Mouse (Mus musculus) embryonic facial prominence, embryonic 14.5 days (tissue): Measurements from ENCODE around the gene Man1b1. TPM values are rescaled to one million over a fixed set of nuclear protein-coding genes. Genes with fewer than 3 reads are reported as not detected.

Source experiments
- ATAC-seq: fragments of 200-750 bp; cut with Nextera tagmentation; 2 replicates; pipeline ENCODE4 v1.8.0; 2017; ENCODE audit warnings: low read depth, moderate number of reproducible peaks, moderate TSS enrichment
- DNase-seq: peaks from one replicate; pipeline ENCODE4 v3.0.0-alpha.2; 2015; ENCODE audit warnings: low spot score
- H3K27ac ChIP-seq: fragments of 300-500 bp; sonication (generic); replicated peaks from 2 replicates; pipeline ENCODE4 v1.5.1; 2014; ENCODE audit warnings: low read depth, mild to moderate bottlenecking, low read length, moderate library complexity
- H3K27me3 ChIP-seq: fragments of 300-500 bp; sonication (generic); replicated peaks from 2 replicates; pipeline ENCODE4 v1.6.1; 2014; ENCODE audit warnings: low read length; ENCODE audit not compliant: control insufficient read depth, insufficient read depth
- H3K36me3 ChIP-seq: fragments of 300-500 bp; sonication (generic); 2 replicates; pipeline ENCODE4 v1.6.1; 2014; ENCODE audit warnings: low read length, mixed read lengths; ENCODE audit not compliant: control insufficient read depth, insufficient read depth
- H3K4me1 ChIP-seq: fragments of 300-500 bp; sonication (generic); 2 replicates; pipeline ENCODE4 v1.6.1; 2014; ENCODE audit warnings: antibody characterized with exemption, low read length; ENCODE audit not compliant: control insufficient read depth, insufficient read depth
- H3K4me2 ChIP-seq: fragments of 300-500 bp; sonication (generic); 2 replicates; pipeline ENCODE4 v1.6.1; 2014; ENCODE audit warnings: low read depth, mild to moderate bottlenecking, low read length, moderate library complexity, mixed read lengths
- H3K4me3 ChIP-seq: fragments of 300-500 bp; sonication (generic); 2 replicates; pipeline ENCODE4 v1.5.1; 2014; ENCODE audit warnings: low read depth, mild to moderate bottlenecking, low read length
- H3K9ac ChIP-seq: fragments of 300-500 bp; sonication (generic); 2 replicates; pipeline ENCODE4 v1.6.1; 2014; ENCODE audit warnings: low read depth, mild to moderate bottlenecking, low read length, moderate library complexity, mixed read lengths
- H3K9me3 ChIP-seq: fragments of 300-500 bp; sonication (generic); 2 replicates; pipeline ENCODE4 v1.6.1; 2016; ENCODE audit warnings: low read length; ENCODE audit not compliant: control insufficient read depth
- WGBS: fragments of 180-500 bp; shearing (Covaris S2); extraction: QIAGEN DNeasy Blood & Tissue Kit; methylation state at CpG from one replicate; pipeline ENCODE4 v1.1.7; 2014; 5-methylcytosine and 5-hydroxymethylcytosine counted together
- polyA plus RNA-seq: library from polyadenylated mRNA; unstranded; fragments of >200 nt; fragmentation: Nextera tagmentation; extraction: Ambion mirVana; gene quantifications from 2 replicates; pipeline ENCODE4 v1.2.1, GENCODE M21; 2014

Gene Man1b1
- polyA plus RNA-seq, 1 experiment from 2014 or later: 75.0 TPM

DNA sequence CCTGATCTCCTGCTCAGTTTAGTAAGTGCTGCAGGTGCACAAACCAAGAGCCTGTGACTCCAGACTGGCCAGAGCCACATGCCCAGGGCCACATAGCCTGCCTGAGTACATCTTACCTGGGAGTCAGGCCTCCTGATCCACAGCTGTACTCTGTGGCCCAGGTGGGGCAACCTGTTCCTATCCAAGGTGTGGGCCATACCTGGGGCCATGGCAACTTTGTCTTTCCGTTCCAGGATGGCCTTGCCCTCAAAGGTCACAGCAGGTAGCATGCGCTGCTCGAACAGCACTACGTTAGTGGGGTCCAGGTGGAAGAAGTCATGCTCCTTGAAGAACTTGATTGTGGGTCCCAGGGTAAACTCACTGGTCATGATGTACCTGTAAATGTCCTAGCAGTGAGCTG is 32.2 kb downstream of the Man1b1 start:
- no peak for ATAC-seq
- H3K9ac ChIP-seq: no peak overlapping the region
- no peaks in the 10 kb centered on the region for H3K4me1 ChIP-seq
- H3K36me3 ChIP-seq: no peaks in the 10 kb centered on the region
- H3K4me3 ChIP-seq: no peak overlapping the region
- H3K4me2 ChIP-seq: peak overlapping the region; percentile 99; the same call in 1 of the 2 replicates
- no peak overlapping the region for H3K27ac ChIP-seq
- H3K9me3 ChIP-seq: no peaks in the 10 kb centered on the region
- WGBS: 88% methylated on average over 4 of the region's 4 CpGs
- peaks cover 18% of the 10 kb centered on the region for H3K27me3 ChIP-seq
- DNase-seq: no peak

DNA sequence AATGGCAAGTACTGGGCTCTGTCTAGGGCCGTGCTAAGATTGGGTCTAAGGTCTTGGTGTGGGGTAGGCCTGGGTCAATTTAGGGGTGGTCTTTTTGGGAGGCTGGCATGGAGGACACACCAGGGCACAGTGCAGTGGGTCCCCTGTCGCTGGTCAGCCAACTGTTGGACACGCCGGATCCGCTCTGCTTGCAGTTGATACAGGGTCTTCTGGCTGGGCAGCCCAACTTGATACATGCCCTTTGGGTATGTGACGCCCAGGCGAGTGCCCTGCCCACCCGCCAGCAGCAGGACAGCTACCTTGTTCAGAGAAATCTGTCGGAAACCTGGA is 32.6 kb downstream of the Man1b1 start:
- H3K27ac ChIP-seq: no peak overlapping the region

DNA sequence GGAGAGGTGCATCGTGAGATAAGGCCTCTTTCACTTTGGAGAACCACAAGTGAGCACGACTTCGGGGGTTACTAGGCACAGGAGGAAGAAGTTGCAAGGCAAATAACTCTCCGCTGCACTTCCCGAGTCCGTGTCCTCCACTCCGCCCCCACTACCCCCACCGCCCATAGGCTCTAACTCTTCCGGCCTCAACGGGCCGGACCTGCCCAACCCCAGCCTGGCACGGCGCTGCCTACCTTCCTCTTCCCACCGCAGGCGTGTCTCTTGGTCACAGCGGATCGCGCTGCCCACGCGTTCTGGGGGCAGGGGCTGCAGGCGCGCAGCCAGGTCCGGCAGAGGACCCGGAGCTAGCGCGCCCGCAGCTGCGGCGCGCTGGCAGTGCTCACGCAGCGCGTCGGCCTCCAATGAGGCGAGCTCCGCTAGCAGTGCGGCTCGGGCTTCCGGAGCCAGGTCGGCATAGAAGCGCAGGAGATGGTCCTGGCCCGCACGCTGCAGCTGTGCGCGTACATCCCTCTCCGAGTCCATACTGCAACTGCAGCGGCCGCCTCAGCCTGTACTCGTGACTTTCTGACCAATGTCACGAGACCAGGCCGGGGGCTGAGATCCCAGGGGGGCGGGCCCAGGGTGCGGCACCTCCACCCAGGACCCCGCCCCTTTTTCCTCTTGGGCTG is 33.1 kb downstream of the Man1b1 start, which contains the start of gene Uap1l1:
Gene Uap1l1, minus strand, starts transcription at position 592 of the 671 bp plus-strand sequence.
- Histone ChIP-seq H3K27me3 (peaks cover 18% of the 10 kb centered on the region), H3K27ac (no peak within 1 kb of the TSS; the same call in 1 of the 2 replicates), H3K4me2 (peak within 1 kb of the TSS; percentile 99), H3K9me3 (no peaks in the 10 kb centered on the region), H3K4me3 (peak within 1 kb of the TSS; percentile 68), H3K36me3 (no peaks in the 10 kb centered on the region), H3K4me1 (no peaks in the 10 kb centered on the region), H3K9ac (peak within 1 kb of the TSS; percentile 70)
- ATAC-seq: peak; percentile 73
- WGBS: under 1% methylated on average over 24 of the region's 54 CpGs
- peak; percentile 85 for DNase-seq

More for the DNA sequence above, 32.6 kb downstream of the Man1b1 start:
- peaks cover 18% of the 10 kb centered on the region for H3K27me3 ChIP-seq
- DNase-seq: no peak
- H3K4me2 ChIP-seq: peak overlapping the region; percentile 99
- WGBS: 31% methylated on average over 9 of the region's 9 CpGs
- H3K4me3 ChIP-seq: peak overlapping the region; percentile 68
- H3K36me3 ChIP-seq: no peaks in the 10 kb centered on the region
- ATAC-seq: 0 out of 2 replicates have a peak, but pooled peaks have one; percentile 23
- peak overlapping the region; percentile 70 for H3K9ac ChIP-seq
- no peaks in the 10 kb centered on the region for H3K9me3 ChIP-seq
- no peaks in the 10 kb centered on the region for H3K4me1 ChIP-seq

GRCm38 (mm10) chr2:25369996-25370395 is 37.9 kb downstream of the Man1b1 start:
- ATAC-seq (no peak), DNase-seq (no peak)
- 0 out of 2 replicates have a peak, but pooled peaks cover 4% of the 10 kb centered on the region for H3K27me3 ChIP-seq
- no peak overlapping the region for H3K4me3 ChIP-seq
- peaks cover 14% of the 10 kb centered on the region for H3K4me1 ChIP-seq
- no peak overlapping the region for H3K4me2 ChIP-seq
- H3K27ac ChIP-seq: no peak overlapping the region
- H3K9ac ChIP-seq: no peak overlapping the region
- peaks cover 4% of the 10 kb centered on the region; the same call in 1 of the 2 replicates for H3K36me3 ChIP-seq
- H3K9me3 ChIP-seq: no peaks in the 10 kb centered on the region
- WGBS: 84% methylated on average over 3 of the region's 3 CpGs

- H3K4me3 ChIP-seq: peak within 1 kb of the TSS; percentile 72
- peak within 1 kb of the TSS; percentile 72 for H3K9ac ChIP-seq
- no peaks in the 10 kb centered on the region for H3K9me3 ChIP-seq
- peak within 1 kb of the TSS; percentile 97 for H3K4me2 ChIP-seq
- H3K4me1 ChIP-seq: peaks cover 14% of the 10 kb centered on the region
- ATAC-seq: peak; percentile 96
- peaks cover 22% of the 10 kb centered on the region; the same call in 1 of the 2 replicates for H3K36me3 ChIP-seq
- WGBS: 3% methylated on average over 24 of the region's 65 CpGs
- H3K27me3 ChIP-seq: no peaks in the 10 kb centered on the region
- H3K27ac ChIP-seq: peak within 1 kb of the TSS; percentile 79
- DNase-seq: peak; percentile 96
These were observed 39.9 kb downstream of the Man1b1 start, which contains the start of gene Sapcd2 for GRCm38 (mm10) chr2:25371764-25372643. Sapcd2 (plus strand) TSS chr2:25372321.

- Histone ChIP-seq H3K27ac (0 out of 2 replicates have a peak overlapping the region, but pooled peaks have one; percentile 21), H3K4me3 (peak overlapping the region; percentile 72), H3K27me3 (no peaks in the 10 kb centered on the region), H3K36me3 (peaks cover 28% of the 10 kb centered on the region; the same call in 1 of the 2 replicates), H3K9ac (peak overlapping the region; percentile 72), H3K4me2 (peak overlapping the region; percentile 97), H3K4me1 (peaks cover 14% of the 10 kb centered on the region), H3K9me3 (no peaks in the 10 kb centered on the region)
- DNase-seq: no peak
- ATAC-seq: no peak
- WGBS: 2% methylated on average over 31 of the region's 42 CpGs
These were observed 40.7 kb downstream of the Man1b1 start for GRCm38 (mm10) chr2:25372644-25373391.

- Histone ChIP-seq H3K27ac (no peak overlapping the region), H3K9me3 (no peaks in the 10 kb centered on the region), H3K27me3 (no peaks in the 10 kb centered on the region), H3K4me1 (peaks cover 14% of the 10 kb centered on the region), H3K4me3 (peak overlapping the region; percentile 72), H3K4me2 (peak overlapping the region; percentile 97), H3K36me3 (peaks cover 34% of the 10 kb centered on the region; the same call in 1 of the 2 replicates), H3K9ac (peak overlapping the region; percentile 72)
- ATAC-seq (no peak), DNase-seq (peak; percentile 14)
- WGBS: 32% methylated on average over 2 of the region's 2 CpGs
These were observed 41.3 kb downstream of the Man1b1 start for GRCm38 (mm10) chr2:25373431-25373830.

DNA sequence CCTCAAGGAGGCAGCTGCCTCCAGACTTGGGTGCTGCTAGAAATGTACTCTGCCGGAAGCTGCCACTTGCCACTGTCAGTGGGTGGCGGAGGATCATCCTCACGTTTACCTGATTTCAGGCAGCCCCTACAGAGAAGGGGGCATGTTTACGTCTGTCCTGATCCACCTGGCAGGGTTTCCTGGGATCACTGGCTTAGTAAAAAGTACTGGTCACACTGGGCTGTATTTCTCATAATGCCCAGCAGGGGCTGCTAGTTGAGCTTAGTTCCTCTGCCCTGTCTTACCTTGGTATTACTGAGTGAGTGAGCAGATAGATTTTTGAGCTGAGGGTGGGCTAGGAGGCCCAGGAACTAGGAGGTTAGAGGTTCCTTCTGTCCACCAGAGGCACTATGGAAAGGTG is 44.5 kb downstream of the Man1b1 start:
- peaks cover 34% of the 10 kb centered on the region; the same call in 1 of the 2 replicates for H3K36me3 ChIP-seq
- H3K9me3 ChIP-seq: no peaks in the 10 kb centered on the region
- H3K27me3 ChIP-seq: no peaks in the 10 kb centered on the region
- peaks cover 14% of the 10 kb centered on the region for H3K4me1 ChIP-seq
- H3K4me3 ChIP-seq: no peak overlapping the region
- WGBS: 61% methylated on average over 4 of the region's 4 CpGs
- no peak overlapping the region for H3K27ac ChIP-seq
- H3K4me2 ChIP-seq: no peak overlapping the region
- ATAC-seq (no peak), DNase-seq (peak; percentile 47)
- no peak overlapping the region for H3K9ac ChIP-seq
